Mouse (Mus musculus) granulocyte monocyte progenitor cell, adult 5-6 weeks (primary cell): ENCODE data around the gene Unc79. TPM values are rescaled to one million over a fixed set of nuclear protein-coding genes. Genes with fewer than 3 reads are reported as not detected.

ENCODE experiments used
- ATAC-seq: replicated peaks from 2 replicates; pipeline ENCODE4 v1.8.0; 2016; ENCODE audit warnings: mild to moderate bottlenecking, moderate TSS enrichment, inconsistent platforms; ENCODE audit not compliant: poor library complexity, severe bottlenecking
- total RNA-seq, 2 experiments: library from RNA; stranded (forward) in 1 of 2; stranded (reverse) in 1 of 2; fragments of 200-712, 200-1000 nt in 1 of 2; fragments of >200 nt in 1 of 2; fragmentation: Nextera tagmentation in 1 of 2; gene quantifications; 2 replicates each; pipeline ENCODE4 v1.2.3; 2014 to 2017

The Unc79 gene
- total RNA-seq, 2 experiments from 2014 or later = not detected

- peak; percentile 52 for ATAC-seq
Measured at GRCm38 (mm10) chr12:103116639-103117038, 168.0 kb downstream of the Unc79 start.

GRCm38 (mm10) chr12:103117517-103118193 is 169.0 kb downstream of the Unc79 start:
- ATAC-seq = no peak

DNA sequence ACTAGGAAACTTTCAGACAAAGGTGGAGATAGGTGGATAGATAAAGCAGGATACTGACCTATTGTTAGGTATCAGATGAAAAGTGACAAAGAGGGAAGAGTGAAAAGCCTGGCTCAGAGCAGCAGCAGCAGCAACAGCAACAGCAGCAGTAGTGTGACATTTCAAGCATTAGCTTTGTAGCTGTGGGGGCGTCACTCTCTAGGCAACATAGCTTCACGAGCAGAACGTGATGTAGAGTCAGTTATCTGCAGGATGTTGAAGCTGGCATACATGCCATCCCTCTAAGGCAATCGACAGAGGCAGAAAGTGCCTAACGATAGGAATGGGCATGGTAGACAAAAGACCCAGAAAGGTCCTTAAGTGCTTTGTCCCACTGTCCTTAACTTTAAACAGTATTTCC is 173.3 kb downstream of the Unc79 start:
- no peak for ATAC-seq

- ATAC-seq = no peak
Measured at GRCm38 (mm10) chr12:103123861-103124260, 175.2 kb downstream of the Unc79 start.

- ATAC-seq = no peak
Measured at GRCm38 (mm10) chr12:103128914-103129313, 180.3 kb downstream of the Unc79 start.

DNA sequence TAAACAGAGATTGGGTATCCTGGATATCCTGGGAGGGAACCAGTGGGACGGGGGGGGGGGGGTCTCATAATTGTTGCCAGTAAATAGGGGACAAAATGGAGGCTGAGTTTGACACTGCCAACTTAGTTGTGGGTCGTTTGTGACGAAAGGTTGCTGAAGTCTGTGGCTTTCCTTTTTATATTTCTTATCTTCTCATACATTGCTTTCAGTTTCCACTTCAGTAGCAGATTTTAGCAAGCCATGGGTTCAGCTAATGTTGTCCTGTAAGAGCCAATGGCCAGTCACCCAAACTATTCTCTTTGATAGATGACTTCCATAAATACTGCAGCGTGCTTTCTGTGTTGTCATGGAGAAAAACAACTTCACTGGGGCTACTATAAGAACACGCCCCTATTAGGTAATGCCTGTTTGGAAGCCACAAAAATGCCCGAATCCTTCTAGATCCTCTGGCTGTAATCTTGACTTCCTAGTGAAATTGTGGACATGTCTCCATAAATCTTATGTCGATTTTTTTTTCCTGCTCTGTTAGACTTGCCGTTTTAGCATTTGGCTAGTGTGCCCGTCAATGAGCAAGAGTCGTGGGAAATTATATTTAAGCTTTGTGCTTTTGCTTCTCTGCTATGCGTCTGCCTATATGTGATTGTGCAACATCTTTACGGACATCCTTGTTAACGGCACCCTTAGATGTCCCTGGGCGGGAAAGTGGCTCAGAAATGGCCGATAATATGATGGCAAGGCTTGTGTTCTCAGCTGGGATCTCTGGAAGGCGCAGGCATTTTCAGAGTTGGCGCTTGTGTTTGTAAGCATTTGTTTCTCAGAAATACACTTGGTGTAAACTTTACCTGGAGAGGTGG is 181.0 kb downstream of the Unc79 start:
- ATAC-seq = peak; percentile 98

GRCm38 (mm10) chr12:103131419-103131818 is 182.8 kb downstream of the Unc79 start:
- no peak for ATAC-seq

GRCm38 (mm10) chr12:103142550-103143010 is 193.9 kb downstream of the Unc79 start:
- ATAC-seq = peak; percentile 71

GRCm38 (mm10) chr12:103143798-103144565 is 195.3 kb downstream of the Unc79 start:
- peak; percentile 88 for ATAC-seq

DNA sequence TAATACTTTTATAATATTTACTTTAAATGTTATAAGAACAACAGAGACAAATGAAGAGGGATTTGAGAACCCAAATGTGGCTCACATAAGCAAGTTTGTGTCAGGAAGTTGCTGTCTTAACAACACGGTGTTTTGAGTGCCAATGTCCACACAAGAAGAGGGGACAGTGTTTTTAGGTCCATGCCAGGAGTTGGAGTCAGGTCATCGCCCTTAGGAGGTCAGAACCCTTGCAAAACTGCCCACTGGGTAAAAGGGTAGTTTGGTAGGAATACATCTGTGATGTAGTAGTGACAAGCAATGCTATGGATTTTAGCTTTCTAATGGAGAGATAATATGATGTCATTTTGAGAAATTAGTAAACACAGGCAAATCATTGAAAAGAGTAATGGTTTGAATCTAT is 201.6 kb downstream of the Unc79 start:
- no peak for ATAC-seq

- ATAC-seq = no peak
Measured at GRCm38 (mm10) chr12:103154927-103155326, 206.3 kb downstream of the Unc79 start.

GRCm38 (mm10) chr12:103155406-103155805 is 206.7 kb downstream of the Unc79 start:
- ATAC-seq = no peak

DNA sequence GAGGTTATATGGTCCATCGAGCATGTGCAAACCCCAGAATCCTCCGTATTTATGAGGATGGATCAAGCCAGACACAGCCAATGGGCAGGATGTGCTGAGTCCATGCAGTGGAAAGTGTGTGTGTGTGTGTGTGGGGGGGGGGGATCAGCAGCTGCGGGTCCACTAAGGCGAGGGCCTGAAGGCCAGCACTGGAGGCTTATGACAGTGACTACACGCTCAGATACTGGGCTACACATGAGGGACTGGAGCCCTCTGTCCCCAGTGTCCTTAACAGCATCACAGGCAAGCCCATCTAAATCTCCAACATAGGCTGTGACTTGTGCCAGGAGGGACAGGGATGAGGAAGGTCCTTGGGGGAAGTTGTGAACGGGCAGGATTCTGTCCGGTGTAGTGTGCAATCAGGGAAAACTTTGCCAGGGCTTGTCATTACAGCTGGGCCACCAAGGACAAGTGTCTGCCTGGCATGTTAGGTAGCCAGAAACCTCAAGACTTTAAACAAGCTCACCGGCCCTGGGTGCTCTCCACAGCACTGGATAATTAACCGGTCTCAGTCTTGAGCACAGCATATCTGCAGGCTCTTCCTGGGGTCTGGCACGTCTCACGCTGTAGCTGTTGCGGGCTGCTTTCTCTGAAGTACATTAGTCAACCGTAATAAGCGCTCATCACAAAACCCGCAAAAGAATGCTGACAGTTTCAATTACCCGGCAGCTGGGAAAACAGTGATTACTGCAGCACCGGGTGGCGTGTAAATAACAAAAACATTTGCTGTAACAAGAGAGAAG is 208.7 kb downstream of the Unc79 start:
- ATAC-seq = no peak

DNA sequence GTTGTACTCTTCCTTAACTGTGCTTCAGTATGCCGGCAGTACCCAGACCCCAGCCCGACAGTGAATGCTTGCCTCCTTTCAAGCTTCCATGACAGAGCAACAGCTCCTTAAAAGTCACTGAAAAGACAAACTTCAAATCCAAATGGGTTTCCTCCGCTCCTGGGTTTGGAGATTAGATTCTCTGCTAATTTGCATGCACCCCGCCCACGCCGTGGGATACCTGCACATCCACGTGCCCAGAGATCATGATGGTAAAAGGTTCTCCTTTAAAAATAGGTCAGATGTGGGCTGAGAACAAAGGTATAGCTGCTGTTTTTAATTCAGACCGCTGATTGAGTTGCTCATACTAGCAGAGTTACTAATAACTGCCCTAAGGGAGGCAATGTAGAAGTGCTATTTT is 210.4 kb downstream of the Unc79 start:
- no peak for ATAC-seq

DNA sequence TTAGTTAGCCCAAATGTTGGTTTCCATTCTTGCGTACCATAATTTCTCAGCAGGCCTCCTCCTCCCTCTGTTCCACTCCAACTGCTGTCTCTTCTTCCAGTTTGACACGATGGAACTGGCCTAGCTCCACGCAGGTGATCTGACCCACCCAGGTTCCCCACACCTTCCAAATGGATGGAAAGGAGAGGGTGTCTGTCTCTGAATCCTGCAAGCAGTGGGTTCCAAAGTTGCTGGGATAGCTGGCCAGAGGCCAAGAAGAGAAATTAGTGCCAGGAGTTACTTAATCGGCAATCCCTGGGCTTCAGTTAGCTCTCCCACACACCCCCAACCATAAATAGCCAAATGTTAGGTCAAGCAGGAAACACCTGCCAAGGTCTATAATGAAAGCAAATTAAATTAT is 212.1 kb downstream of the Unc79 start:
- no peak for ATAC-seq

- ATAC-seq = no peak
Measured at GRCm38 (mm10) chr12:103163596-103163995, 214.9 kb downstream of the Unc79 start.

DNA sequence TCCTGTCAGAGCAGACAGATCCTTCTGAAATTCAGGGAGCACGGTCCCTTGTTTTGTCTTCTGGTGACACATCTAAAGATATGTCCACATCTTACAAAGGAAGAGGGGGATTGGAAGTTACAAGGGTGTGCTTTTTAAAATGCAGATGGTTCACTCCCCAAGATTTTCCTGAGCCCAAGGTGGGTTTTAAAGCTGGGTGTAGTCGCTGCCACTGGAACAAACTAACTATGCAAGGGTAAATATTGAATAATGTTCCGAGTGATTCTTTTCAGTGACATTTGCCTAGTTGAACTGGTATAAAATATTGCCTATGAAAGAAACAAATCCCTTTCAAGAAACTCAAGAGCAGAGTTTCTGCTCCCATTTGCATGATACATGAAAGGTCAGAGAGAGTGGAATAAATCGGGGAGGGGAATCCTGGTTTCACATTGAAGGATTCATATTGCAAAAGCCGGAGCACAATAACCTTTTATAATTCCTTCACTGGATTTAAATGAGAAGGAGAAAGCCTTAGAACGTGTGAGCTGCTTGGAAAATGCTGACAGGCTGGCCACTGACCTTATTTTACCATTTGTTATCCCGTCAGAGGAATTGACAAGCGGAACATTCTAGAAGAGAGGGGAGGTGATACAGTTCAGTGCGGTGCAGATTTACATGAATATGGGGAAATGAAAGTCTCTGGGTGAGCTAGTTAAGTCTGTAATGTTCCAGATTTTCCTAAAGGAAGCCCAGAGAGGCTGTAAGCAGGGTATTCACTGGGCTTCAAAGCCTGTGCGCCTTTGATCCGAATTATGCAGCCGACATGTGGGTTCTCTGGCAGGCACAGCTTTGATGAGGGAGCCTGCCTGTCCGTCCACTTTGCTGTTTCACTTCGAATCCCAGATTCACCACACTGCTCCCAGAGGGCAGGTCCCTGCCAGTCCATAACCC is 215.7 kb downstream of the Unc79 start:
- no peak for ATAC-seq

DNA sequence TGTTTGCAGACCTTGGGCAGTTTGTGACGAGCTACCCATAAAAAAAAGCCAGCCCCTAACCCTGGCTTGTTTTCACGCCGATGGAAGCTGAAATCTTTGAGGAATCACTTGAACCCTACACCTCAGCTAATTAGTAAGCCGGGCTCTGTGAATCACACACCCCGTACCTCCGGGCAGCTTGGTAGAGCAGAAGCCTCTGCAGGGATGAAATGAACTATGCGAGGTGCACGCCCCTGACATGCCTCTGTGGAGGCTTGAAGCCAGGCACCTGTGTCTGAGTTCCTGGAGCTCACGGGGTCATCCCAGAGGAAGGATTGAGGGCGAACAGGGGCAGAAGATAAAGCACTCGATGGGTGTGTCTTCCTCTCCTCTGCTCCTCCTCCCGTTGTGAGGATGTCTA is 220.2 kb downstream of the Unc79 start:
- ATAC-seq = no peak

GRCm38 (mm10) chr12:103183057-103183456 is 234.4 kb downstream of the Unc79 start:
- no peak for ATAC-seq
